ENCODE assay signal across 25 mouse cellular contexts in genomic region chrX:56760257-56760760, GRCm38 (mm10). TPM values are rescaled to one million over a fixed set of nuclear protein-coding genes. Genes with fewer than 3 reads are reported as not detected.
DNase-seq lines count a peak whose midpoint lies in the region; ATAC-seq lines count a peak whose summit lies in the region.
"Had no signal": no experiment of that assay in that cellular context is flagged by ENCODE, and none has a peak within 500 bp of the region (broad histone marks: within the 10 kb centered on the region; RNA-seq: fewer than 3 reads in every experiment).

No protein-coding gene starts in this region.

- no peaks in the 10 kb centered on the region for H3K9me3 ChIP-seq in liver, embryonic 12.5 days (replicated peaks)
- no peaks in the 10 kb centered on the region for H3K9me3 ChIP-seq in liver, embryonic 15.5 days (replicated peaks)
- no peaks in the 10 kb centered on the region for H3K9me3 ChIP-seq in neural tube, embryonic 15.5 days (replicated peaks)
- H3K9me3 ChIP-seq: embryonic facial prominence, embryonic 12.5 days; embryonic facial prominence, embryonic 15.5 days; G1E; hindbrain, embryonic 12.5 days; hindbrain, embryonic 15.5 days had no signal

- 52% methylated on average over 3 of the region's 3 CpGs for WGBS in liver, embryonic 12.5 days (ENCODE audit: insufficient replicate concordance)
- 63% methylated on average over 3 of the region's 3 CpGs for WGBS in liver, embryonic 15.5 days (ENCODE audit: insufficient replicate concordance)
- WGBS in neural tube, embryonic 15.5 days = 92% methylated on average over 3 of the region's 3 CpGs

- no peak overlapping the region for H3K4me3 ChIP-seq in liver, embryonic 12.5 days
- no peak overlapping the region for H3K4me3 ChIP-seq in liver, embryonic 15.5 days (replicated peaks)
- no peak overlapping the region for H3K4me3 ChIP-seq in neural tube, embryonic 15.5 days (replicated peaks)
- H3K4me3 ChIP-seq: embryonic facial prominence, embryonic 12.5 days; embryonic facial prominence, embryonic 15.5 days; gastrocnemius, adult 2 months; hindbrain, embryonic 12.5 days; hindbrain, embryonic 15.5 days had no signal

- H3K4me2 ChIP-seq in liver, embryonic 12.5 days = no peak overlapping the region
- H3K4me2 ChIP-seq in liver, embryonic 15.5 days = no peak overlapping the region
- no peak overlapping the region for H3K4me2 ChIP-seq in neural tube, embryonic 15.5 days
- H3K4me2 ChIP-seq: embryonic facial prominence, embryonic 12.5 days; embryonic facial prominence, embryonic 15.5 days; heart, embryonic 11.5 days; hindbrain, embryonic 12.5 days; hindbrain, embryonic 15.5 days had no signal

- peak; percentile 71 for ATAC-seq in liver, embryonic 12.5 days
- ATAC-seq in liver, embryonic 15.5 days (ENCODE audit: insufficient read depth) = peak; percentile 65
- ATAC-seq in neural tube, embryonic 15.5 days (ENCODE audit: low FRiP score) = no peak
- ATAC-seq: forebrain, embryonic 14.5 days; forebrain, postnatal 0 days; Patski had no signal

- H3K9ac ChIP-seq in liver, embryonic 12.5 days = no peak overlapping the region
- no peak overlapping the region for H3K9ac ChIP-seq in liver, embryonic 15.5 days
- H3K9ac ChIP-seq in neural tube, embryonic 15.5 days (replicated peaks) = no peak overlapping the region
- H3K9ac ChIP-seq: embryonic facial prominence, embryonic 12.5 days; embryonic facial prominence, embryonic 15.5 days; forebrain, postnatal 0 days; hindbrain, embryonic 12.5 days; hindbrain, embryonic 15.5 days had no signal

- H3K36me3 ChIP-seq in liver, embryonic 12.5 days = no peaks in the 10 kb centered on the region
- no peaks in the 10 kb centered on the region for H3K36me3 ChIP-seq in liver, embryonic 15.5 days (replicated peaks)
- H3K36me3 ChIP-seq in neural tube, embryonic 15.5 days = no peaks in the 10 kb centered on the region
- H3K36me3 ChIP-seq: embryonic facial prominence, embryonic 12.5 days; embryonic facial prominence, embryonic 15.5 days; G1E; hindbrain, embryonic 12.5 days; hindbrain, embryonic 15.5 days had no signal

- peaks cover 11% of the 10 kb centered on the region; the same call in 1 of the 2 replicates for H3K4me1 ChIP-seq in liver, embryonic 12.5 days
- peaks cover 8% of the 10 kb centered on the region for H3K4me1 ChIP-seq in liver, embryonic 15.5 days (replicated peaks)
- H3K4me1 ChIP-seq in neural tube, embryonic 15.5 days = no peaks in the 10 kb centered on the region
- H3K4me1 ChIP-seq: embryonic facial prominence, embryonic 12.5 days; embryonic facial prominence, embryonic 15.5 days; hindbrain, embryonic 12.5 days; hindbrain, embryonic 15.5 days had no signal

- H3K27ac ChIP-seq in liver, embryonic 12.5 days = no peak overlapping the region
- no peak overlapping the region for H3K27ac ChIP-seq in liver, embryonic 15.5 days (replicated peaks)
- H3K27ac ChIP-seq in neural tube, embryonic 15.5 days (replicated peaks) = no peak overlapping the region
- H3K27ac ChIP-seq: embryonic facial prominence, embryonic 12.5 days; embryonic facial prominence, embryonic 15.5 days; gastrocnemius, adult 2 months; hindbrain, embryonic 12.5 days; hindbrain, embryonic 15.5 days had no signal

- peak; percentile 45 for DNase-seq in c-Kit-positive CD71-positive TER-119-negative erythroid progenitor cells, embryonic 14.5 days (ENCODE audit: low read depth)
- DNase-seq in neural tube, embryonic 10.5 days (ENCODE audit: extremely low spot score, low spot score) = no peak
- no peak for DNase-seq in cerebellum, adult 9-10 months
- DNase-seq: adrenal gland, postnatal 10 days; adrenal gland, postnatal 36 days; B cell, adult 2 months; cerebellum, adult 11-12 months; cerebellum, adult 8-10 months; cerebellum, postnatal 14 days; forebrain, postnatal 0 days; gastrocnemius, adult 2 months; gastrocnemius, postnatal 14 days; heart, adult 11 months had no signal

- H3K27me3 ChIP-seq in liver, embryonic 12.5 days (replicated peaks) = no peaks in the 10 kb centered on the region
- H3K27me3 ChIP-seq in liver, embryonic 15.5 days = no peaks in the 10 kb centered on the region
- H3K27me3 ChIP-seq in neural tube, embryonic 15.5 days (replicated peaks) = no peaks in the 10 kb centered on the region
- H3K27me3 ChIP-seq: CH12.LX; embryonic facial prominence, embryonic 12.5 days; embryonic facial prominence, embryonic 15.5 days; hindbrain, embryonic 12.5 days; hindbrain, embryonic 15.5 days had no signal

RNA-seq across cellular contexts. Expression of gene Fhl1, which starts 28.7 kb away (rescaled TPM):
- polyA plus RNA-seq in liver, embryonic 12.5 days (2016; fragmentation: Nextera tagmentation; extraction: Ambion mirVana) = 12.4 and 13.5 TPM in 2 replicates
- 17.6 and 22.2 TPM in 2 replicates for polyA plus RNA-seq in liver, embryonic 15.5 days (2015; fragmentation: Nextera tagmentation; extraction: Ambion mirVana)
- polyA plus RNA-seq in neural tube, embryonic 15.5 days (2015; fragmentation: Nextera tagmentation; extraction: Ambion mirVana) = 189 and 222 TPM in 2 replicates
- polyA plus RNA-seq: G1E had no signal
